Mouse (Mus musculus) kidney, embryonic 15.5 days (tissue): ENCODE data around the gene Spata13. TPM values are rescaled to one million over a fixed set of nuclear protein-coding genes. Genes with fewer than 3 reads are reported as not detected.

Experiments used
- ATAC-seq: fragments of 200-750 bp; cut with Nextera tagmentation; replicated peaks from 2 replicates; pipeline ENCODE4 v1.8.0; 2017; ENCODE audit warnings: moderate TSS enrichment; ENCODE audit not compliant: low FRiP score
- H3K27ac ChIP-seq: fragments of 300-500 bp; sonication (generic); 2 replicates; pipeline ENCODE4 v1.5.1; 2015; ENCODE audit warnings: mild to moderate bottlenecking, inconsistent platforms
- H3K27me3 ChIP-seq: fragments of 300-500 bp; sonication (generic); 2 replicates; pipeline ENCODE4 v1.6.1; 2015; ENCODE audit warnings: inconsistent platforms
- H3K36me3 ChIP-seq: fragments of 300-500 bp; sonication (generic); 2 replicates; pipeline ENCODE4 v1.6.1; 2015; ENCODE audit warnings: inconsistent platforms
- H3K4me1 ChIP-seq: fragments of 300-500 bp; sonication (generic); 2 replicates; pipeline ENCODE4 v1.6.1; 2015; ENCODE audit warnings: inconsistent platforms
- H3K4me2 ChIP-seq: fragments of 300-500 bp; sonication (generic); 2 replicates; pipeline ENCODE4 v1.6.1; 2015; ENCODE audit warnings: moderate library complexity, mild to moderate bottlenecking, inconsistent platforms
- H3K4me3 ChIP-seq: fragments of 300-500 bp; sonication (generic); replicated peaks from 2 replicates; pipeline ENCODE4 v1.5.1; 2015; ENCODE audit warnings: mild to moderate bottlenecking, inconsistent platforms
- H3K9ac ChIP-seq: fragments of 300-500 bp; sonication (generic); 2 replicates; pipeline ENCODE4 v1.6.1; 2015; ENCODE audit warnings: mild to moderate bottlenecking, inconsistent platforms
- H3K9me3 ChIP-seq: fragments of 300-500 bp; sonication (generic); replicated peaks from 2 replicates; pipeline ENCODE4 v1.6.1; 2016; ENCODE audit warnings: inconsistent platforms
- WGBS: fragments of 180-500 bp; shearing (Covaris S2); methylation state at CpG from one replicate; pipeline ENCODE4 v1.1.7; 2015; ENCODE audit warnings: mixed read lengths; 5-methylcytosine and 5-hydroxymethylcytosine counted together
- polyA plus RNA-seq: library from polyadenylated mRNA; unstranded; fragments of >200 nt; fragmentation: Nextera tagmentation; extraction: Ambion mirVana; gene quantifications from 2 replicates; pipeline ENCODE4 v1.2.1, GENCODE M21; 2015

Gene Spata13
- polyA plus RNA-seq, 1 experiment from 2014 or later: 64.4 TPM

DNA sequence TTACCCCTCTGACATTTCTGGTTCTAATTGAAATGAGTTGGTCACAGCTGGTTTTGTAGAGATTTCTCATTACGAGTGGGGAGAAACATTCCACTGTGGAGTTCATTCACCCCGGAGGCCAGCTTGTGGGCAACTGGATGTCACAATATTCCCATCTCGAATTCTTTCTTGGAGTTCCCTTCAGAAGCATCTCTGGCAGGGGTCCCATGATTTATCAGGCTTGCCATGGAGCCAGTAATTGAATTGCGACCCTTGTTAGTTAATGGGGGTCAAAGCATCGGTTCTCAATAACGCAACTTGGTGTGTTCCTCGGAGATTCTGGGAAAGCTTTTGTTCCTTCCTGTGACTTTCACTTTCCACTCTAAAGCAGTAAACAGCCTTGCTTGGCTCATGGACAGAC lies 53.4 kb downstream of the Spata13 start:
- WGBS: 40% methylated on average over 7 of the region's 7 CpGs
- H3K4me1 ChIP-seq: peaks cover 45% of the 10 kb centered on the region
- no peak overlapping the region for H3K4me2 ChIP-seq
- H3K27me3 ChIP-seq: no peaks in the 10 kb centered on the region
- ATAC-seq: no peak
- H3K9me3 ChIP-seq: no peaks in the 10 kb centered on the region
- no peak overlapping the region for H3K9ac ChIP-seq
- 0 out of 2 replicates have a peak overlapping the region, but pooled peaks have one; percentile 0 for H3K27ac ChIP-seq
- peaks cover 15% of the 10 kb centered on the region for H3K36me3 ChIP-seq
- H3K4me3 ChIP-seq: no peak overlapping the region

GRCm38 (mm10) chr14:60688509-60689205 lies 54.9 kb downstream of the Spata13 start:
- Histone ChIP-seq H3K9me3 (no peaks in the 10 kb centered on the region), H3K27me3 (no peaks in the 10 kb centered on the region), H3K36me3 (peaks cover 15% of the 10 kb centered on the region), H3K27ac (no peak overlapping the region), H3K4me1 (peaks cover 47% of the 10 kb centered on the region), H3K4me3 (no peak overlapping the region), H3K9ac (no peak overlapping the region), H3K4me2 (no peak overlapping the region)
- 40% methylated on average over 7 of the region's 7 CpGs for WGBS
- peak; percentile 50 for ATAC-seq

DNA sequence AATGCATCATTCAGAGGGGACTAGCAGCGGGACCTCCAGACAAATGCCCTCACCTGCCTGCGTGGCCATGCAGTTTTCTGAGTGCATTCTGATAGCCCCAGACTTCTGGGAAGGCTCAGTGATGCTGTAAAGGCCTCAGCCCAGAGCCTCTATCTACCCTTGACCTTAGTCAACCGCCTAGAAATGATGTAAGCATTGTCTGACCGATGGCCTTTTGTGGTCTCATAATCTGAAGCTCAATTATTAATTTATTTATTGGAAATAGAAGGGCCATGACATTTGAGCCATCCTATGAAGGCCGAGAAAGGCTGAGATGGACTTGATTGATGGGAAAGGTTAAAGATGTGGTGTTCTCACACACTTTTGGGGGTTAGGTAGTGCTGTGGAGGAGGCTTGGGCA lies 56.0 kb downstream of the Spata13 start:
- Histone ChIP-seq H3K4me2 (no peak overlapping the region), H3K27me3 (no peaks in the 10 kb centered on the region), H3K36me3 (peaks cover 15% of the 10 kb centered on the region), H3K27ac (no peak overlapping the region), H3K9me3 (no peaks in the 10 kb centered on the region), H3K9ac (no peak overlapping the region), H3K4me3 (no peak overlapping the region), H3K4me1 (peaks cover 49% of the 10 kb centered on the region)
- no peak for ATAC-seq
- 86% methylated on average over 5 of the region's 5 CpGs for WGBS

DNA sequence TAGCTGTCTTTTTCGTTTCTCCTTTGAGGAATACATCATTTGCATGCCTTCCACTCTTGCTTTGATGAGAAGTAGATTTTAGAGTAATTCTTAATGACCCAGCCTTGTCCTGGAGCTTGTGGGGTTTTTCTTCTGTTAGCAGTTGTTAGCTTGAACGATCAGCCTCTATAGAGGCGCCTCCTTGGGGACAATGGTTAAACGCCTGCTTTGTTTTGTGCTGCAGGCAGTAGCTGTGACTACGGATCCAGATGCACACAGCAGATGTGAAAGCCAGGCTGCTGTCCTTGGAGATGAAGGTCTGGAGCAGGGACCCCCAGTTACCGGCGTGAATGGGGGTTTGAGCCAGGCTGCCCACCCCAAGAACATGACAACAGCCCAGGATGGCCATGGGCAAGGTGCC lies 56.8 kb downstream of the Spata13 start:
- Histone ChIP-seq H3K9ac (no peak overlapping the region), H3K9me3 (no peaks in the 10 kb centered on the region), H3K27ac (no peak overlapping the region), H3K36me3 (peaks cover 15% of the 10 kb centered on the region), H3K4me2 (no peak overlapping the region), H3K4me1 (peaks cover 48% of the 10 kb centered on the region), H3K4me3 (no peak overlapping the region), H3K27me3 (no peaks in the 10 kb centered on the region)
- 76% methylated on average over 7 of the region's 7 CpGs for WGBS
- ATAC-seq: no peak

GRCm38 (mm10) chr14:60693122-60693536 lies 59.3 kb downstream of the Spata13 start:
- 15% methylated on average over 11 of the region's 11 CpGs for WGBS
- Histone ChIP-seq H3K4me1 (peaks cover 41% of the 10 kb centered on the region), H3K36me3 (peaks cover 15% of the 10 kb centered on the region), H3K27ac (peak overlapping the region; percentile 46), H3K4me2 (peak overlapping the region; percentile 15; the same call in 1 of the 2 replicates), H3K4me3 (no peak overlapping the region), H3K9ac (no peak overlapping the region), H3K9me3 (no peaks in the 10 kb centered on the region), H3K27me3 (no peaks in the 10 kb centered on the region)
- ATAC-seq: no peak

GRCm38 (mm10) chr14:60693666-60694065 lies 59.9 kb downstream of the Spata13 start:
- Histone ChIP-seq H3K36me3 (peaks cover 15% of the 10 kb centered on the region), H3K4me2 (0 out of 2 replicates have a peak overlapping the region, but pooled peaks have one; percentile 15), H3K9ac (no peak overlapping the region), H3K4me1 (peaks cover 36% of the 10 kb centered on the region), H3K27ac (peak overlapping the region; percentile 46), H3K27me3 (no peaks in the 10 kb centered on the region), H3K4me3 (no peak overlapping the region), H3K9me3 (no peaks in the 10 kb centered on the region)
- ATAC-seq: no peak
- WGBS: 55% methylated on average over 5 of the region's 5 CpGs

DNA sequence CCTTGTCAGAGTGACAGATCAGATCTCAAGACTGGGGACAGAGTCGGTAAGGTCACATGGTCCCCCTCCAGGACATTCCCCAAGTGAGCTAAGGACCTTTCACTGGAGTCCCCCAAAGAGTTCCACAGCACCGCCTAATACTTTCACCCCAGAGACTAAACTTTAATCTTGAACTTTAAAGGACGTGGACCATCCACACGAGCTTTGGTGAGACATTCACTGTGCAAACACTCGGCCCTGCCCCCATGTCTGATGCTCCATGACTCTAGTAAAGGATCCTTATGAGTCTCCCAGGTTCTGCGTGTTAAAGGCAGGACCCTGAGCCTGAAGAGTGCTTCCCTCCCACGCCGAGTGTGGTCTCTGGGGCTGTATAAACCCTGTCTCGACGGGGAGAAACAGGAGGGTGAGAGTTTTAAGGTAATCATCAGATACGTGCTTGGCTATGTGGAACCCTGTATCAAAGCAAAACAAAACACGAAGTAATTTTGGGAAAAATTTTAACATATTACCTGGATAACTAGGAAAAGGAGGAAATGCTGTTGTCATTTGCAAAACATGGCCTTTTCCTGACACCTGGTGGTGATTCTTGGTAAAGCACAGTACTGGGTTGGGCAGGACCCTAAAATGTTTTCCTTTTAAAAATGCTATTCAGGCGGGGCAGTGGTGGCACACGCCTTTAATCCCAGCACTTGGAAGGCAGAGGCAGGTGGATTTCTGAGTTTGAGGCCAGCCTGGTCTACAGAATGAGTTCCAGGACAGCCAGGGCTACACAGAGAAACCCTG lies 60.6 kb downstream of the Spata13 start:
- 66% methylated on average over 14 of the region's 14 CpGs for WGBS
- H3K4me1 ChIP-seq: peaks cover 35% of the 10 kb centered on the region
- no peak overlapping the region for H3K4me2 ChIP-seq
- H3K36me3 ChIP-seq: peaks cover 15% of the 10 kb centered on the region
- H3K9me3 ChIP-seq: no peaks in the 10 kb centered on the region
- no peaks in the 10 kb centered on the region for H3K27me3 ChIP-seq
- no peak overlapping the region for H3K4me3 ChIP-seq
- no peak overlapping the region for H3K9ac ChIP-seq
- no peak for ATAC-seq
- peak overlapping the region; percentile 46; the same call in 1 of the 2 replicates for H3K27ac ChIP-seq

- no peaks in the 10 kb centered on the region for H3K9me3 ChIP-seq
- H3K27ac ChIP-seq: 0 out of 2 replicates have a peak overlapping the region, but pooled peaks have one; percentile 37
- ATAC-seq: peak; percentile 33; the same call in 1 of the 2 replicates
- no peak overlapping the region for H3K4me2 ChIP-seq
- H3K36me3 ChIP-seq: no peaks in the 10 kb centered on the region
- H3K27me3 ChIP-seq: no peaks in the 10 kb centered on the region
- no peak overlapping the region for H3K4me3 ChIP-seq
- H3K9ac ChIP-seq: no peak overlapping the region
- 56% methylated on average over 8 of the region's 8 CpGs for WGBS
- peaks cover 44% of the 10 kb centered on the region for H3K4me1 ChIP-seq
These were observed 63.5 kb downstream of the Spata13 start for GRCm38 (mm10) chr14:60697351-60697750.

DNA sequence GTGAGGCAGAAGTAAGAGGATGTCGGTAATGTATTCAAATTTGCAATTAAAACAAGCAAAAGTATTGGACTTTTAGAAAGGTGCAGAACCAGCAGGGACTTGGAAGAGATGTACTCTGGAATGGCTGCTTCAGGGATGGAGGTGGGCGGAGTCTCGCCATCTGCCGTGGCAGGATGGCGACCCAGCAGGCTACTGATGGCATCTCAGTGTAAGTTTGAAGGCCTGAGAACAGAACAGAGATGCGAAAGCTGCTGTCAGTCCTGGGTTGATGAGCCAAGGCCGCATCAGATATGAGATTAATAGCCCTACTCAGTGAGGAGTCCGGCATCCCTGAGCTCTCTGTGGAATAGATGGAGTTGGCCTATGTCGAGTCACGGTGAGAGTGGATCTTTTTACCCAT lies 65.2 kb downstream of the Spata13 start:
- 81% methylated on average over 10 of the region's 10 CpGs for WGBS
- no peaks in the 10 kb centered on the region for H3K27me3 ChIP-seq
- no peak overlapping the region for H3K27ac ChIP-seq
- no peak overlapping the region for H3K9ac ChIP-seq
- no peak for ATAC-seq
- H3K4me2 ChIP-seq: no peak overlapping the region
- peaks cover 39% of the 10 kb centered on the region for H3K4me1 ChIP-seq
- no peaks in the 10 kb centered on the region for H3K9me3 ChIP-seq
- H3K36me3 ChIP-seq: no peaks in the 10 kb centered on the region
- H3K4me3 ChIP-seq: no peak overlapping the region

DNA sequence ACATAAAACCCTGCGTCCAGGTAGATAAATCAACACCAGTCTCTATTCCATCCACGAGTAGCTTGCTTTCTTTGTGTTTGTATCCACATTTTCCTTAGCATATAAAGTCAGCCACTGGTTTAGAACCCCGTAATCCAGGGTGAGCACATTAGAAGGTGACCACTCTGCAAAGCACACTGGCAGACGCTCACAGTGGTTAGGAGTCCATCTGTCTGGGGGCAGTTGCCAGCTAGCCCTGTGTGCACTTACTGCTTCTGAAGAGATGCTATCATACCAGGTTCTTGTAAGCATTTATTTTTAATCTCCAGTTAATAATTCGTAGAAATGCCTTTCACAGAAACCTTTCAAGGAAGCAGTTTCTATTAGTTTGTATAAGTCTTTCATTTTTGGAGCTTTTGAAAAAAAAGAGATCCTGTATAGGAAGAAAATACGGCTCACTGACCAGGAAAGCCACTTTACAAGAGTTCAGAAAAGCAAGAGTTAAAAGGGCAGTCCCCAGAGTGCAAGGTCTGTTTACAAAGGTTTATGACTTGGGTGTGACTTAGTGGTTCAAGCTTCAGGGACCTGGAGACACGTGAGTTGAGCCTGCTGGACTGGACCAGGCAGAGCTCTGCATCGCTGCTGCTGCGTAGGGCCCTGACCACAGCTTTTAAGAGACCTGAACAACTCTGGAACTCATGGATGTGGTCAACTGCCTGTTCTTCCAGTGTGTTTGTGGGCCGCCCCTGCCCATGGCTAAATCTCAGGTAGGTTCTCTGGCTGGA lies 68.8 kb downstream of the Spata13 start:
- Histone ChIP-seq H3K9me3 (no peaks in the 10 kb centered on the region), H3K27me3 (no peaks in the 10 kb centered on the region), H3K9ac (no peak overlapping the region), H3K36me3 (no peaks in the 10 kb centered on the region), H3K4me3 (no peak overlapping the region), H3K4me2 (peak overlapping the region; percentile 13), H3K4me1 (peaks cover 57% of the 10 kb centered on the region), H3K27ac (peak overlapping the region; percentile 80)
- WGBS: 37% methylated on average over 10 of the region's 10 CpGs
- peak; percentile 91 for ATAC-seq

- no peak overlapping the region for H3K27ac ChIP-seq
These were observed 70.7 kb downstream of the Spata13 start for GRCm38 (mm10) chr14:60704510-60704909.

More at GRCm38 (mm10) chr14:60704510-60704909, 70.7 kb downstream of the Spata13 start:
- peaks cover 54% of the 10 kb centered on the region for H3K4me1 ChIP-seq
- no peaks in the 10 kb centered on the region for H3K9me3 ChIP-seq
- H3K27me3 ChIP-seq: no peaks in the 10 kb centered on the region
- peaks cover 9% of the 10 kb centered on the region for H3K36me3 ChIP-seq
- ATAC-seq: no peak
- H3K4me3 ChIP-seq: no peak overlapping the region
- WGBS: 71% methylated on average over 6 of the region's 6 CpGs
- no peak overlapping the region for H3K4me2 ChIP-seq
- H3K9ac ChIP-seq: no peak overlapping the region
